Mouse (Mus musculus): ENCODE results near the gene Btaf1. TPM values are rescaled to one million over a fixed set of nuclear protein-coding genes. Genes with fewer than 3 reads are reported as not detected.

Btaf1 gene
- polyA plus RNA-seq, 1 experiment from 2014 or later: 10.4 TPM

DNA sequence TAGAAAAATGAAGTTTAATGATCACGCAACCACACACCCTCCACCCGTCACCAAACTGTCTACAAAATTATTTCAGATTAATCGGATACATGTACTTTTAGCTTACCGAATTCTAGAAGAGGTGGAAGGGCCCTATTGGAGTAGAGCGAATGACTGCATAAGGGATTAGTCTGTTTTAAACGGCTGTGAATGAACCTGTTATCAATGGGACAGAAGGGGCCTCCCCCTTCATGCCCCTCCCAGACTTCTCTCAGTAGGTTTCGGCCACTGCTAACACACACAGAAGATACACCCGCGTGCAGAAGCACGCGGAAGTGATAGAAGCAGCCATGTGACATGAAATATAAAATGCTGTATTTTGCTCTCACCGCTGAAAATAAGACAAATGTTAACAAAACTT is 6.4 kb upstream of the Btaf1 start, which contains the start of gene Fgfbp3:
Fgfbp3 (minus strand) TSS at position 150 of the 400 bp plus-strand sequence.
- Histone ChIP-seq H3K27me3 (ENCODE audit: insufficient read depth, low read length) (no peaks in the 10 kb centered on the region), H3K36me3 (ENCODE audit: insufficient read depth, low read length) (no peaks in the 10 kb centered on the region), H3K27ac (ENCODE audit: low read length) (peak within 1 kb of the TSS; percentile 92), H3K9ac (replicated peaks; ENCODE audit: low read length) (peak within 1 kb of the TSS; percentile 82), H3K9me3 (ENCODE audit: low read length) (no peaks in the 10 kb centered on the region), H3K4me2 (replicated peaks; ENCODE audit: low read depth, low read length) (peak within 1 kb of the TSS; percentile 73), H3K4me1 (ENCODE audit: insufficient read depth, low read length) (peaks cover 10% of the 10 kb centered on the region), H3K4me3 (ENCODE audit: low read length) (peak within 1 kb of the TSS; percentile 92)
- ATAC-seq (ENCODE audit: low FRiP score, low TSS enrichment): no peak
- WGBS: 11% methylated on average over 12 of the region's 12 CpGs

DNA sequence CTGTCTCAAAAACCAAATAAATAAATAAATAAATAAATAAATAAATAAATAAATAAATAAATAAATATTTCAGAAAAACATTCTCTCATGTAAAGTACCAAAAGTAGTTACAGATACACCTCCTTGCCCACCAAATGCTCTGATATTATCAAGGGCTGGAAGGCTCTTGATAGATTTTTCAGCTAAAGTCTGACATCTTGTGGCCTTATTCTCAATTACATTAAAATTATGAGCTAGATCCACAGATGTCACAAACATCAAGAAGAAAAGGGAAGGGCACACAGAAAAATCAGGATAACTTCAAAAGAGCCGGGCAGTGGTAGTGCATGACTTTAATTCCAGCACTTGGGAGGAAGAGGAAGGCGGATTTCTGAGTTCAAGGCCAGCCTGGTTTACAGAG is 3.9 kb upstream of the Btaf1 start:
- H3K9ac ChIP-seq (replicated peaks; ENCODE audit: low read length): no peak overlapping the region
- H3K36me3 ChIP-seq (ENCODE audit: insufficient read depth, low read length): no peaks in the 10 kb centered on the region
- 36% methylated on average over 2 of the region's 2 CpGs for WGBS
- no peak overlapping the region for H3K27ac ChIP-seq (ENCODE audit: low read length)
- H3K9me3 ChIP-seq (ENCODE audit: low read length): no peaks in the 10 kb centered on the region
- H3K27me3 ChIP-seq (ENCODE audit: insufficient read depth, low read length): no peaks in the 10 kb centered on the region
- no peak for ATAC-seq (ENCODE audit: low FRiP score, low TSS enrichment)
- no peak overlapping the region for H3K4me3 ChIP-seq (ENCODE audit: low read length)
- H3K4me1 ChIP-seq (ENCODE audit: insufficient read depth, low read length): peaks cover 17% of the 10 kb centered on the region
- H3K4me2 ChIP-seq (replicated peaks; ENCODE audit: low read depth, low read length): no peak overlapping the region

DNA sequence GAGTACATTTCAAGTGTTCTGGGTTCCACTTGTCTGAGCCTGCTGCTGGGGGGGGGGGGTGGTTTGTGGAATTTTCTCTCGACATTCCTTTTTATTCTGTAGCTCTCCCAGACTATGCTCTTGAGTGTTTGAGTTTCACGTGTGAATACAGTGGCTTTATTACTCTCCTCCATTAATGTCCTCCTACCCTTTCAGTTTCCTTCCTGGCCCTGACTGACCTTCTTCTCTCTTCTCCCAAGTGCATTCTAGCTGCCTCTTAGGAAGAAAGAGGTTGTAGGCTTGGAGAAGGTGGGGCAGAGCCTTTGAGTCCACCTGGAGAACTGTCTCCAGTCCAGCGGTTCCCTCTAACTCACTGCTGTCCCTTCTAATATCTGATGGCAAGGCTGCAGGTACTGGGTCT is 2.9 kb upstream of the Btaf1 start:
- no peak for ATAC-seq (ENCODE audit: low FRiP score, low TSS enrichment)
- Histone ChIP-seq H3K27me3 (ENCODE audit: insufficient read depth, low read length) (no peaks in the 10 kb centered on the region), H3K9ac (replicated peaks; ENCODE audit: low read length) (no peak overlapping the region), H3K36me3 (ENCODE audit: insufficient read depth, low read length) (no peaks in the 10 kb centered on the region), H3K9me3 (ENCODE audit: low read length) (no peaks in the 10 kb centered on the region), H3K4me3 (ENCODE audit: low read length) (no peak overlapping the region), H3K4me1 (ENCODE audit: insufficient read depth, low read length) (peaks cover 22% of the 10 kb centered on the region), H3K27ac (ENCODE audit: low read length) (no peak overlapping the region), H3K4me2 (replicated peaks; ENCODE audit: low read depth, low read length) (no peak overlapping the region)
- WGBS: 61% methylated on average over 3 of the region's 3 CpGs

DNA sequence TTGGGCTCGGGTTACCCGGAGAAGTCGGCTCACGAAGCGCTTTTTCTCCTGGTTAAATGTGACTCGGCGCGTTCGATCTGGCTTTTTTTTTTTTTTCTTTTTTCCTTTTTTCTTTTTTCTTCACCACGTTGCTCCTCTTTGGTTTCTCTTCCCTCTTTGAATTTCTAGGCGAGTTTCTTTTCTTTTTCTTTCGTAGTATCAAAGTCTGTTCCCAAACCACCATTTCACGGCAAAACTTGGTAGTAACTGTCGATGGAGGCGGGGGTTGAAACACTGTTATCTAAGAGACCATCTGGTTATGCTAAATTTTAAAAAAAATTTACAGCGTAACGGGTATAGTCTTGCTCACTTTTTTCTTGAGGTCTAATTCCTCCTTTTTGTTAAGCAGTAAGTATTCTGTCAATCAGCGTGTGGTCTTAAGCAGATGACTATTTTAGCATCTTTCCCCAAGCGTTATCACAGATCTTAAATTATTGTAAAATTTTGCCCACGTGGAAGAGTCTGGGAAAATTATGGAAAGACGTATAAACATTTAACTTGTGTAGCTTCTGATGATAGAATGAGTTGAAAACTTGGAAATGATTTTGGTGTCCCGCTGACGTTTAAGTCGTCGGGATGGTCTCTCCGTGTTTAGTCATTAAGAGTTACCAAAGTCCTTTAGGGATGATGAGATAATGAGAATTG is 816 bp downstream of the Btaf1 start:
- Histone ChIP-seq H3K27ac (ENCODE audit: low read length) (peak overlapping the region; percentile 93), H3K4me1 (ENCODE audit: insufficient read depth, low read length) (peaks cover 19% of the 10 kb centered on the region), H3K4me3 (ENCODE audit: low read length) (peak overlapping the region; percentile 80), H3K36me3 (ENCODE audit: insufficient read depth, low read length) (no peaks in the 10 kb centered on the region), H3K4me2 (replicated peaks; ENCODE audit: low read depth, low read length) (peak overlapping the region; percentile 79), H3K9ac (replicated peaks; ENCODE audit: low read length) (peak overlapping the region; percentile 82), H3K27me3 (ENCODE audit: insufficient read depth, low read length) (no peaks in the 10 kb centered on the region), H3K9me3 (ENCODE audit: low read length) (no peaks in the 10 kb centered on the region)
- no peak for ATAC-seq (ENCODE audit: low FRiP score, low TSS enrichment)
- WGBS: 1% methylated on average over 26 of the region's 26 CpGs

DNA sequence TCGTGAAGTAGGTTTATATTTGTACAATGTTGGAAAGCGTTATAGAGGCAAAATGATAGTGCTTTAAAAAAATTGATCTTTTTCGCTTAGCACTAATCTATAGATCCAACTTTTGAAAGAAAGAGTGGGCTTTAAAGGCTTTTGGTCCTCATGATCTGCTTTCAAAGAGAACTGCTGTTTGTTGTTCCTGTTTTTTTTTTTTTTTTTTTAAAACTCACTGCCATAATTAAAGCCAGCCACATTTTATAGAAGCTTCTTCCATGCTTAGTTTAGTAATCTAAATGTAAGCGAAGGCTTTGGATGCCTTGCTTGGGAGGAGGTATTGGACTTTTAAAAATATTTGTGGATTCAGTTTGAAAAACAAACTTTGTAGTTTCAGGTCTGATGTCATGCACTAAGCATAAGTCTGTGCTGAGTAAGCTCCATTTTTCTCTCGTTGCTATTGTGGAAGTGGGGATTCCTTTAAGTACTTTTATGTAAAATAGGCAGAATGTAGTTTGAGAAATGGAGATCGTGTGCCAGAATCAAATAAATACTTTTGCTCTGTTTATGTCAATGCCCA is 2.0 kb downstream of the Btaf1 start:
- 84% methylated on average over 6 of the region's 6 CpGs for WGBS
- no peak overlapping the region for H3K4me3 ChIP-seq (ENCODE audit: low read length)
- no peaks in the 10 kb centered on the region for H3K36me3 ChIP-seq (ENCODE audit: insufficient read depth, low read length)
- no peaks in the 10 kb centered on the region for H3K9me3 ChIP-seq (ENCODE audit: low read length)
- H3K9ac ChIP-seq (replicated peaks; ENCODE audit: low read length): no peak overlapping the region
- H3K27me3 ChIP-seq (ENCODE audit: insufficient read depth, low read length): no peaks in the 10 kb centered on the region
- no peak overlapping the region for H3K27ac ChIP-seq (ENCODE audit: low read length)
- peak overlapping the region; percentile 79 for H3K4me2 ChIP-seq (replicated peaks; ENCODE audit: low read depth, low read length)
- H3K4me1 ChIP-seq (ENCODE audit: insufficient read depth, low read length): peaks cover 19% of the 10 kb centered on the region
- no peak for ATAC-seq (ENCODE audit: low FRiP score, low TSS enrichment)

DNA sequence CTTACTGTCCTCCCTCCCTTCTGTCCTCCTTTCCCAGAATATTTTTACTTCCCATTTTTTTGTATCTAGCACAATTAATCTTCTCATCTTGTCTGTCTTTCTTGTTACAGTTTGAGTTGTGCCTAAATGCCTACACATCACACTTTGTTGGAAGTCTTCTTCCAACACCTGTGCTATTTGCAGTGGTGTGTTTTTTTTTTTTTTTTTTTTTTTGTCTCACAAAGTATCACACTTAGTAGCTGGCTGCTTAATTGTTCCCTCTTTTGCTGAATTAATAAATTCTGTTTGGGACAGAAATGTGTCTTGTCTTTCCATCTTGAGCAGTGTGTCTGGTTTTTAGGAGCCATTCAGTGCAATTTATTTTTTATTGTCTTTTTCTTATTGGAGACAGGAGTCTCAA is 3.9 kb downstream of the Btaf1 start:
- no peak overlapping the region for H3K4me3 ChIP-seq (ENCODE audit: low read length)
- H3K27ac ChIP-seq (ENCODE audit: low read length): no peak overlapping the region
- ATAC-seq (ENCODE audit: low FRiP score, low TSS enrichment): no peak
- peaks cover 18% of the 10 kb centered on the region for H3K4me1 ChIP-seq (ENCODE audit: insufficient read depth, low read length)
- H3K4me2 ChIP-seq (replicated peaks; ENCODE audit: low read depth, low read length): no peak overlapping the region
- H3K9ac ChIP-seq (replicated peaks; ENCODE audit: low read length): no peak overlapping the region
- H3K27me3 ChIP-seq (ENCODE audit: insufficient read depth, low read length): no peaks in the 10 kb centered on the region
- H3K9me3 ChIP-seq (ENCODE audit: low read length): no peaks in the 10 kb centered on the region
- H3K36me3 ChIP-seq (ENCODE audit: insufficient read depth, low read length): no peaks in the 10 kb centered on the region

DNA sequence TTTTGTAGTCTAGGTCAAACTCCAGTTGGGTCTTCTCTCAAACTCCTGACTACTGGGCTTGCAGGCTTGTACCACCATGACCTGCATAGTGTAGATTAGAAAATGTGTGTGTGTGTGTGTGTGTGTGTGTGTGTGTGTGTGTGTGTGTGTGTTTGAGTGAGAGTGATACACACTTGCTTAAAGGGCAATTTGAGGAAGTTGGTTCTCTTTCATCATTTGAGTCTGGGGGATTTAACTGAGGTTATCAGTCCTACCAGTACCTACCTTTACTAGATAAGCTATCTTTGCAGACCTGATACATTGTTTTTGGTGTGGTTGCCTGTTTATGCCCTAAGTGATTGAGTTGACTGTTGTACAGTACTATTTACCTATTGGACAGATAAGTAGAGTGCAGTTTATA is 6.2 kb downstream of the Btaf1 start:
- Histone ChIP-seq H3K4me1 (ENCODE audit: insufficient read depth, low read length) (peaks cover 9% of the 10 kb centered on the region), H3K27ac (ENCODE audit: low read length) (no peak overlapping the region), H3K4me2 (replicated peaks; ENCODE audit: low read depth, low read length) (no peak overlapping the region), H3K36me3 (ENCODE audit: insufficient read depth, low read length) (no peaks in the 10 kb centered on the region), H3K4me3 (ENCODE audit: low read length) (no peak overlapping the region), H3K27me3 (ENCODE audit: insufficient read depth, low read length) (no peaks in the 10 kb centered on the region), H3K9ac (replicated peaks; ENCODE audit: low read length) (no peak overlapping the region), H3K9me3 (ENCODE audit: low read length) (no peaks in the 10 kb centered on the region)
- ATAC-seq (ENCODE audit: low FRiP score, low TSS enrichment): no peak

DNA sequence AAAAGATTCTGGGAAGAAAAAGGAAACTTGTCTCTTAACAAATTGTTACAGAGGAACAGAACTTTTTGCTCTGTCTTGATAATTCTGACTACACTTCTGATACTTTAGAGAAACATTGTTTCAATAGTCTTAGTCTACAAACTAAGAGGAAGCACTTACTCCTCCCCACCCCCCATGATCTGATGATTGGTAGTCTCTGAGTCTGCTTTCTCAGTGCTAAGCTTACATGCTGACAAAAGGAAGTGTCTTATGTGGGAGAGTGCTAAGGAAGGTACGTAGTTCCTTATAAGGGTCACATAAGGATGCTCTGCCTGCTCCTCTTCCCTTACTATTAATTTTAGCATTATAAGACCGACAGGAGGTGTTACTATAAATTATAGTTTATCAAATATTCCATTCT is 6.7 kb downstream of the Btaf1 start:
- no peaks in the 10 kb centered on the region for H3K27me3 ChIP-seq (ENCODE audit: insufficient read depth, low read length)
- H3K36me3 ChIP-seq (ENCODE audit: insufficient read depth, low read length): no peaks in the 10 kb centered on the region
- no peak overlapping the region for H3K9ac ChIP-seq (replicated peaks; ENCODE audit: low read length)
- ATAC-seq (ENCODE audit: low FRiP score, low TSS enrichment): no peak
- no peak overlapping the region for H3K4me3 ChIP-seq (ENCODE audit: low read length)
- no peak overlapping the region for H3K27ac ChIP-seq (ENCODE audit: low read length)
- H3K9me3 ChIP-seq (ENCODE audit: low read length): no peaks in the 10 kb centered on the region
- no peak overlapping the region for H3K4me2 ChIP-seq (replicated peaks; ENCODE audit: low read depth, low read length)
- peaks cover 3% of the 10 kb centered on the region for H3K4me1 ChIP-seq (ENCODE audit: insufficient read depth, low read length)
- 80% methylated on average over 2 of the region's 2 CpGs for WGBS

DNA sequence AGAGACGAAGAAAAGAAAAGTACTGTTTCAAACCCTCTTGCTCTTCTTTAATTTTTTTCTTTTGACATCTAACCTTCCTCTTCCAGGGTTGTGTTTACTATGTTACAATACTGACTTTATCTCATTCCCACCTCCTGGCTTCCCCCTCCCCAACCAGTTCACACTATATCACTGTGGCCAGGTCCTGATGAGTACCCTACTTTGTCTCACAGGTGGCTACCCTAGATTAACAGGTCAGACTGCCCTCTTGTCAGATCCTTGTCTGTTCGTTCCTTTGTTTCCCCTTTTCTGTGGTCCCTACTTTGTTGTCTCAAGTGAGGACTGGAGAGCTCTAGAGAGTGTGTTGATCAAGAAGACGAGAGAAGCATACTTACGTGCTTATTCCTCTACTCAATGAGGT is 10.4 kb downstream of the Btaf1 start:
- Histone ChIP-seq H3K9ac (replicated peaks; ENCODE audit: low read length) (no peak overlapping the region), H3K27me3 (ENCODE audit: insufficient read depth, low read length) (no peaks in the 10 kb centered on the region), H3K36me3 (ENCODE audit: insufficient read depth, low read length) (no peaks in the 10 kb centered on the region), H3K4me3 (ENCODE audit: low read length) (no peak overlapping the region), H3K4me1 (ENCODE audit: insufficient read depth, low read length) (no peaks in the 10 kb centered on the region), H3K27ac (ENCODE audit: low read length) (no peak overlapping the region), H3K4me2 (replicated peaks; ENCODE audit: low read depth, low read length) (no peak overlapping the region), H3K9me3 (ENCODE audit: low read length) (no peaks in the 10 kb centered on the region)
- ATAC-seq (ENCODE audit: low FRiP score, low TSS enrichment): no peak
- WGBS: 91% methylated on average over 4 of the region's 4 CpGs

DNA sequence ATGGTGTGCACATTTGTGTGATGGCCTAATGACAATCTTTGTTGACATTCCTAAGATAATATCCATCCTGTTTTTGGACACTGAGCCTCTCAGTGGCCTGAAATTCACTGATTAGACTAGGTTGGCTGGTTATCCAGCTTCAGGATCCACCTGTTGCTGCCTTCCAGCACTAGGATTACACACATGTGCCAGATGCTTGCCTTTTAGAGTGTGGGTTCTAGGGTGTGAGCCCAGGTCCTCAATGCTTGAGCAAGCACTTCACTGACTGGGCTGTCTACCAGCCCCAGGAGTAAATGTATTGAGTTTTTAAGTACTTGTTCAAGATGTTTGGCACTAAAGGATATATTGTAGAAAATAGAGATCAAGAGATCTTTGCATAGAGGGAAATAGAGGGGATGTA is 12.1 kb downstream of the Btaf1 start:
- no peak for ATAC-seq (ENCODE audit: low FRiP score, low TSS enrichment)

More for the DNA sequence above, 12.1 kb downstream of the Btaf1 start:
- no peaks in the 10 kb centered on the region for H3K36me3 ChIP-seq (ENCODE audit: insufficient read depth, low read length)
- H3K27me3 ChIP-seq (ENCODE audit: insufficient read depth, low read length): no peaks in the 10 kb centered on the region
- H3K4me2 ChIP-seq (replicated peaks; ENCODE audit: low read depth, low read length): no peak overlapping the region
- no peak overlapping the region for H3K27ac ChIP-seq (ENCODE audit: low read length)
- no peak overlapping the region for H3K4me3 ChIP-seq (ENCODE audit: low read length)
- no peak overlapping the region for H3K9ac ChIP-seq (replicated peaks; ENCODE audit: low read length)
- H3K9me3 ChIP-seq (ENCODE audit: low read length): no peaks in the 10 kb centered on the region
- no peaks in the 10 kb centered on the region for H3K4me1 ChIP-seq (ENCODE audit: insufficient read depth, low read length)
